In genomic region chr14:87865216-87866202, GRCm38 (mm10) we compare ENCODE assay signal across 16 mouse cellular contexts.
DNase-seq lines count a peak whose midpoint lies in the region; ATAC-seq and TF ChIP-seq lines count a peak whose summit lies in the region.
"Had no signal": no experiment of that assay in that cellular context is flagged by ENCODE, and none has a peak within 500 bp of the region (broad histone marks: within the 10 kb centered on the region; RNA-seq: fewer than 3 reads in every experiment).

No protein-coding gene starts in this region.

- H3K4me3 ChIP-seq in layer of hippocampus, adult 2 months, result no peak overlapping the region
- H3K4me3 ChIP-seq in forebrain, embryonic 11.5 days (ENCODE audit: low read depth, low read length), result no peak overlapping the region
- H3K4me3 ChIP-seq in hindbrain, embryonic 15.5 days, result no peak overlapping the region
- no peak overlapping the region for H3K4me3 ChIP-seq in midbrain, postnatal 0 days (ENCODE audit: low read depth, low read length)
- H3K4me3 ChIP-seq: embryonic facial prominence, embryonic 13.5 days had no signal

- H3K27me3 ChIP-seq in forebrain, embryonic 11.5 days (ENCODE audit: control insufficient read depth, insufficient read depth, low read length), result no peaks in the 10 kb centered on the region
- H3K27me3 ChIP-seq in hindbrain, embryonic 15.5 days, result no peaks in the 10 kb centered on the region
- no peaks in the 10 kb centered on the region for H3K27me3 ChIP-seq in midbrain, postnatal 0 days (ENCODE audit: insufficient read depth, low read length)
- H3K27me3 ChIP-seq: embryonic facial prominence, embryonic 13.5 days had no signal

- intact Hi-C loops in gastrocnemius, postnatal 36 days (cut with DNase I), result no loop called here

- WGBS in forebrain, embryonic 11.5 days, result 25% methylated on average over 14 of the region's 14 CpGs
- WGBS in hindbrain, embryonic 15.5 days, result 26% methylated on average over 14 of the region's 14 CpGs
- 24% methylated on average over 14 of the region's 14 CpGs for WGBS in midbrain, postnatal 0 days

- H3K4me1 ChIP-seq in forebrain, embryonic 11.5 days (replicated peaks; ENCODE audit: control insufficient read depth, insufficient read depth, low read length), result peaks cover 2% of the 10 kb centered on the region; the same call in 1 of the 2 replicates
- H3K4me1 ChIP-seq in hindbrain, embryonic 15.5 days (replicated peaks), result peaks cover 8% of the 10 kb centered on the region
- no peaks in the 10 kb centered on the region for H3K4me1 ChIP-seq in midbrain, postnatal 0 days (ENCODE audit: insufficient read depth, low read length)
- H3K4me1 ChIP-seq: embryonic facial prominence, embryonic 13.5 days had no signal

- no peak overlapping the region; the same call in 1 of the 2 replicates for H3K9ac ChIP-seq in forebrain, embryonic 11.5 days (ENCODE audit: low read length)
- no peak overlapping the region for H3K9ac ChIP-seq in hindbrain, embryonic 15.5 days
- H3K9ac ChIP-seq in midbrain, postnatal 0 days (replicated peaks; ENCODE audit: low read length, poor library complexity, severe bottlenecking), result no peak overlapping the region
- H3K9ac ChIP-seq: embryonic facial prominence, embryonic 13.5 days; liver, embryonic 14.5 days had no signal

- peak overlapping the region; percentile 27; the same call in 1 of the 2 replicates for H3K4me2 ChIP-seq in forebrain, embryonic 11.5 days (ENCODE audit: low read depth, low read length, severe bottlenecking)
- H3K4me2 ChIP-seq in hindbrain, embryonic 15.5 days, result peak overlapping the region; percentile 29
- no peak overlapping the region for H3K4me2 ChIP-seq in midbrain, postnatal 0 days (ENCODE audit: low read depth, low read length, poor library complexity, severe bottlenecking)
- H3K4me2 ChIP-seq: embryonic facial prominence, embryonic 13.5 days had no signal

- H3K9me3 ChIP-seq in forebrain, embryonic 11.5 days (ENCODE audit: control insufficient read depth, low read length), result no peaks in the 10 kb centered on the region
- no peaks in the 10 kb centered on the region for H3K9me3 ChIP-seq in hindbrain, embryonic 15.5 days
- no peaks in the 10 kb centered on the region for H3K9me3 ChIP-seq in midbrain, postnatal 0 days (ENCODE audit: low read length)
- H3K9me3 ChIP-seq: embryonic facial prominence, embryonic 13.5 days had no signal

- DNase-seq in layer of hippocampus, adult 2 months (ENCODE audit: low spot score in 2 of 2), result no peak
- DNase-seq in layer of hippocampus, postnatal 10 days (ENCODE audit: low spot score in 2 of 2), result no peak
- no peak for DNase-seq in forebrain, embryonic 11.5 days (ENCODE audit: low spot score)
- peak; percentile 33 for DNase-seq in midbrain, postnatal 0 days (ENCODE audit: low spot score)
- DNase-seq in lung, postnatal 10 days, result no peak
- DNase-seq in thymus, postnatal 10 days (ENCODE audit: low spot score in 2 of 2), result no peak
- no peak for DNase-seq in gastrocnemius, postnatal 36 days
- DNase-seq: cerebellum, adult 11-12 months; kidney, postnatal 14 days; lung, postnatal 14 days; right cerebral cortex, postnatal 4 days; thymus, postnatal 25 days had no signal

- H3K27ac ChIP-seq in layer of hippocampus, adult 2 months, result peak overlapping the region; percentile 52; the same call in 1 of the 2 replicates
- H3K27ac ChIP-seq in forebrain, embryonic 11.5 days (ENCODE audit: low read depth, low read length), result no peak overlapping the region
- no peak overlapping the region for H3K27ac ChIP-seq in hindbrain, embryonic 15.5 days (replicated peaks)
- H3K27ac ChIP-seq in midbrain, postnatal 0 days (ENCODE audit: low read depth, low read length), result no peak overlapping the region
- H3K27ac ChIP-seq: embryonic facial prominence, embryonic 13.5 days; liver, embryonic 14.5 days had no signal

- H3K36me3 ChIP-seq in forebrain, embryonic 11.5 days (ENCODE audit: control insufficient read depth, insufficient read depth, low read length), result no peaks in the 10 kb centered on the region
- H3K36me3 ChIP-seq in hindbrain, embryonic 15.5 days, result no peaks in the 10 kb centered on the region
- H3K36me3 ChIP-seq in midbrain, postnatal 0 days (ENCODE audit: insufficient read depth, low read length), result no peaks in the 10 kb centered on the region
- H3K36me3 ChIP-seq: embryonic facial prominence, embryonic 13.5 days had no signal

- no peak for TF ChIP-seq CTCF in layer of hippocampus, adult 2 months (conservative IDR thresholded peaks at IDR 0.05)
- TF ChIP-seq CTCF in midbrain, postnatal 0 days (IDR thresholded peaks at IDR 0.05), result no peak

- ATAC-seq in forebrain, embryonic 11.5 days (replicated peaks; ENCODE audit: low FRiP score), result peak; percentile 84
- ATAC-seq in hindbrain, embryonic 15.5 days (ENCODE audit: low FRiP score, low read depth), result peak; percentile 59; the same call in 1 of the 2 replicates
- peak; percentile 47; the same call in 1 of the 2 replicates for ATAC-seq in midbrain, postnatal 0 days (ENCODE audit: low FRiP score)
- ATAC-seq: intestine, embryonic 16.5 days had no signal
